Mouse (Mus musculus) hematopoietic multipotent progenitor cell, adult 10-12 weeks (in vitro differentiated cells): ENCODE results near the gene Dnajc30. TPM values are rescaled to one million over a fixed set of nuclear protein-coding genes. Genes with fewer than 3 reads are reported as not detected.

Source experiments
- polyA plus RNA-seq: library from polyadenylated mRNA; stranded (reverse); fragments of >175 nt; gene quantifications from 2 replicates; pipeline ENCODE4 v1.2.3, GENCODE M21; 2012; ENCODE audit warnings: low replicate concordance

The Dnajc30 gene
- polyA plus RNA-seq, result 47.4 and 79.2 TPM in 2 replicates

GRCm38 (mm10) chr5:135063629-135064381 is at the start of gene Dnajc30:
Gene Dnajc30, plus strand, starts transcription at chr5:135064202.

GRCm38 (mm10) chr5:135023344-135024173 is 40.4 kb upstream of the Dnajc30 start, which contains the start of gene Stx1a:
Gene Stx1a, plus strand, starts transcription at chr5:135023482.

GRCm38 (mm10) chr5:135064909-135065446 is 976 bp downstream of the Dnajc30 start, which contains the start of gene Bud23:
Gene Bud23, minus strand, starts transcription at chr5:135064959.

GRCm38 (mm10) chr5:135077564-135078481 is 13.8 kb downstream of the Dnajc30 start, which contains the start of gene Vps37d:
Gene Vps37d, minus strand, starts transcription at chr5:135078266.

GRCm38 (mm10) chr5:135089653-135090052 is 25.7 kb downstream of the Dnajc30 start, which contains the start of gene Mlxipl:
Gene Mlxipl, plus strand, starts transcription at chr5:135089890.

Other genes with a start within 250 kb of the Dnajc30 start
- gene Tmem270, start 157.5 kb upstream of the Dnajc30 start, polyA plus RNA-seq, result 0.17 TPM in 1 of 2 replicates, not detected in the other
- gene Cldn13, start 148.7 kb upstream of the Dnajc30 start, polyA plus RNA-seq, result 0.22 and 6.3 TPM in 2 replicates
- 6.5 and 12.7 TPM in 2 replicates for gene Mettl27, start 131.8 kb upstream of the Dnajc30 start, polyA plus RNA-seq
- gene Cldn4, start 117.3 kb upstream of the Dnajc30 start, polyA plus RNA-seq, result 0.14 and 0.28 TPM in 2 replicates
- 0.28 TPM in 1 of 2 replicates, not detected in the other for gene Cldn3, start 78.0 kb upstream of the Dnajc30 start, polyA plus RNA-seq
- gene Abhd11, start 55.0 kb upstream of the Dnajc30 start, polyA plus RNA-seq, result 30.3 and 38.4 TPM in 2 replicates
- 11.2 and 13.3 TPM in 2 replicates for gene Stx1a, start 40.7 kb upstream of the Dnajc30 start, polyA plus RNA-seq
- 79.7 and 101 TPM in 2 replicates for gene Bud23, start 757 bp downstream of the Dnajc30 start, polyA plus RNA-seq
- gene Vps37d, start 14.1 kb downstream of the Dnajc30 start, polyA plus RNA-seq, result 0.68 and 2.2 TPM in 2 replicates
- 0.27 and 0.42 TPM in 2 replicates for gene Mlxipl, start 25.7 kb downstream of the Dnajc30 start, polyA plus RNA-seq
- 12.4 and 13.0 TPM in 2 replicates for gene Tbl2, start 85.5 kb downstream of the Dnajc30 start, polyA plus RNA-seq
- 75.1 and 83.6 TPM in 2 replicates for gene Bcl7b, start 104.1 kb downstream of the Dnajc30 start, polyA plus RNA-seq
- gene Baz1b, start 123.1 kb downstream of the Dnajc30 start, polyA plus RNA-seq, result 29.3 and 48.8 TPM in 2 replicates
- gene Fzd9, start 187.0 kb downstream of the Dnajc30 start, polyA plus RNA-seq, result 0.45 and 0.48 TPM in 2 replicates